Mouse (Mus musculus): ENCODE results near the gene Psmb1. TPM values are rescaled to one million over a fixed set of nuclear protein-coding genes. Genes with fewer than 3 reads are reported as not detected.

Psmb1 gene
- polyA plus RNA-seq, 1 experiment from 2014 or later, result 179 TPM

GRCm38 (mm10) chr17:15429937-15430336 is 69.6 kb downstream of the Psmb1 start:
- 46% methylated on average over 1 of the region's 1 CpGs for WGBS
- ATAC-seq (replicated peaks; ENCODE audit: insufficient number of reproducible peaks, insufficient read depth, low FRiP score, low read depth), result no peak

DNA sequence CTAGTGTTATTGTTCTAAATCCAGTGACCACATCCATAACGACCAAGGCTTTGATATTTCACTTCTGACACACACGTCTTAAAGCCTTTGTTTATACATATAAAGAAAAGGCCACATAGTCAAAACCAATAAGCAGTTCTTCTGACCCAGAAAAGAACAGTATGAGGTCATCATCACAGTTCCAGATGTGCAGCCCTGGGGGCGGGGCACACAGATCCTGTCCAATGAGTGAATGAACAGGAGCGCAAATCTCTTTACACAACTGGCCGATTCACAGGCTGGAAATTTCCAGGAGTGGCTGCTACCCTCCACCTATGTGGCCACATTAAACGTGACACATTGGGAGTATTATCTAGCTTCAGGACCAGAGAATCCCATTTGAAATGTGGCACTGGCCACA is 70.1 kb downstream of the Psmb1 start:
- no peaks in the 10 kb centered on the region for H3K4me1 ChIP-seq (replicated peaks)
- H3K4me3 ChIP-seq, result no peak overlapping the region
- no peak overlapping the region for H3K4me2 ChIP-seq
- no peaks in the 10 kb centered on the region for H3K27me3 ChIP-seq
- ATAC-seq (replicated peaks; ENCODE audit: insufficient number of reproducible peaks, insufficient read depth, low FRiP score, low read depth), result no peak
- H3K36me3 ChIP-seq, result peaks cover 33% of the 10 kb centered on the region
- 79% methylated on average over 6 of the region's 6 CpGs for WGBS
- no peak overlapping the region for H3K9ac ChIP-seq
- H3K9me3 ChIP-seq (replicated peaks), result no peaks in the 10 kb centered on the region
- no peak overlapping the region for H3K27ac ChIP-seq

More at GRCm38 (mm10) chr17:15429937-15430336, 69.6 kb downstream of the Psmb1 start:
- Histone ChIP-seq H3K27ac (no peak overlapping the region), H3K36me3 (peaks cover 29% of the 10 kb centered on the region), H3K9me3 (replicated peaks) (no peaks in the 10 kb centered on the region), H3K4me3 (no peak overlapping the region), H3K4me1 (replicated peaks) (no peaks in the 10 kb centered on the region), H3K27me3 (no peaks in the 10 kb centered on the region), H3K9ac (no peak overlapping the region), H3K4me2 (no peak overlapping the region)

DNA sequence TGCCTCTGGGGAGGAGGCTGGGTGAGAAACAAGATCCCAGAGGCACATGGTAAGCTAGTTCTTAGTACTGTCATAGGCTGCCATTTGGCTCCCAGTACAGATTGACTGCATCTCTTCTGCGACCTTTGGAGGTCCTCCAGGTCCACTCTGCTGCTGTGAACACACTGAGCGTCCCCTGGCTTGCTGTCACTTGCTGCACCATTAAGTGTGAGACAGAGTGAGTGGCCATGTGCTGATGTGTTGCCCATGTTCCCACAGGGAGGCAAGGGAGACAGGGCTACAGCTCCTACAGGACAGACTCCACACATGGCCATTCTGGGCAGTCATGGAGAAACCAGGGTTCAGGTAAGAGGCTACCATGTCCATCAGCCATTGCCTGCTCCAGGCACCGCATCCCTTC is 73.6 kb downstream of the Psmb1 start:
- ATAC-seq (replicated peaks; ENCODE audit: insufficient number of reproducible peaks, insufficient read depth, low FRiP score, low read depth), result no peak
- H3K36me3 ChIP-seq, result peaks cover 44% of the 10 kb centered on the region
- no peaks in the 10 kb centered on the region for H3K9me3 ChIP-seq (replicated peaks)
- H3K4me2 ChIP-seq, result no peak overlapping the region
- H3K4me3 ChIP-seq, result no peak overlapping the region
- 83% methylated on average over 3 of the region's 3 CpGs for WGBS
- H3K27me3 ChIP-seq, result no peaks in the 10 kb centered on the region
- peaks cover 7% of the 10 kb centered on the region for H3K4me1 ChIP-seq (replicated peaks)
- no peak overlapping the region for H3K27ac ChIP-seq
- H3K9ac ChIP-seq, result no peak overlapping the region

Other genes with a start within 250 kb of the Psmb1 start
- gene Dll1, start 122.9 kb downstream of the Psmb1 start, polyA plus RNA-seq (2015; fragmentation: Nextera tagmentation; extraction: Ambion mirVana), result 4.8 and 5.2 TPM in 2 replicates
- gene Fam120b, start 103.5 kb downstream of the Psmb1 start, polyA plus RNA-seq (2015; fragmentation: Nextera tagmentation; extraction: Ambion mirVana), result 14.7 and 17.8 TPM in 2 replicates
- gene Tbp, start 137 bp upstream of the Psmb1 start, polyA plus RNA-seq (2015; fragmentation: Nextera tagmentation; extraction: Ambion mirVana), result 22.7 and 28.1 TPM in 2 replicates
- gene Pdcd2, start 27.6 kb upstream of the Psmb1 start, polyA plus RNA-seq (2015; fragmentation: Nextera tagmentation; extraction: Ambion mirVana), result 26.0 and 29.7 TPM in 2 replicates
- 1.1 and 1.5 TPM in 2 replicates for gene Prdm9, start 64.6 kb upstream of the Psmb1 start, polyA plus RNA-seq (2015; fragmentation: Nextera tagmentation; extraction: Ambion mirVana)
- gene Chd1, start 205.2 kb upstream of the Psmb1 start, polyA plus RNA-seq (2015; fragmentation: Nextera tagmentation; extraction: Ambion mirVana), result 14.8 and 16.1 TPM in 2 replicates

All from heart, embryonic 15.5 days (tissue).